Mouse (Mus musculus) regulatory T cell (primary cell): Measurements from ENCODE around the gene Lclat1.
"Not testable (repeated sequence)": the region's sequence is repeated elsewhere in the genome, so short reads cannot be mapped to it uniquely, and the experiment has no call there.

Experiments
- in situ Hi-C: fragments of 300-600 bp; cut with MboI, MseI; formaldehyde crosslinking; loops from one replicate; pipeline ENCODE4 v1.15.1; 2025; ENCODE audit warnings: high pct_unique_total_duplicates

The Lclat1 gene

DNA sequence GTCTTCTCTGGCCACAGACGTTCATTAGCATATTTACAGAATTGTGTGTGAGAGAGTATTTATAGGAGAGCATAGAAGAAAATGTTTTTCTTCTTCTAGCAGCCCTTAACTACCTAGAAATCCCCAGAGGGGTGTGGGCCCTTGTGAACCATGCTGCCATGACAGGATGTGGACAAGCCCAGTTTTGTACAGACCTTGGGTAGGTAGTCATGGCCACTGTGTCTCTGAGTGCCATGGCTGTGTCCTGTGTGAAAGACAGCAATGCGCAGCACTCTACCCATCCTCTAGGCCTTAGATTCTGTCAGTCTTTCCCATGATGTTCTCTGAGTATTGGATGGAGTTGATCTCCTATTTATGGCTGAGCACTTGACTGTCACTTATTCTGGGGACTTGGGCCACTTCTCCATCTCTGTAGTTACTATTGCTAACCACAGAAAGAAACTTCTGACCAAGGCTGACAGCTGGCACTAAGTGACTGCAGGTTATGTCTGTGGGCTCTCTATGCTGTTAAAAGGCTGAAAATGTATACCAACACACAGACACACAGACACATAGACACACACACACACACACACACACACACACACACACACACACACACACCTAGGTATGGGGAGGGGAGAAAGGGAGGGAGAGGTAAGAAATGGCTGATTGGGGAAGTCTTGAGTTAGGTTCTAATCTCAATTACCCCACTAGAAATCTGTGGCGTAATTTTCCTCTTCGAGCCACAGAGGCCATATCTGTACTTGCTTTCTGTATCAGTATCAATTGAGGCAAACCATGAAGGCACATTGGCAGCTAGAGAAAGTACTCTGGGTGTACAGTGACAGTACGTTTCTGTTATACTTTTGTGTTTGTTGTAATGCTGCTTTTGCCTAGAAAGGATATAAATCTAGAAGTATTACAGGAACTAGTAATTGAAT lies 29.0 kb downstream of the Lclat1 start:
- in situ Hi-C loops = no loop called here

DNA sequence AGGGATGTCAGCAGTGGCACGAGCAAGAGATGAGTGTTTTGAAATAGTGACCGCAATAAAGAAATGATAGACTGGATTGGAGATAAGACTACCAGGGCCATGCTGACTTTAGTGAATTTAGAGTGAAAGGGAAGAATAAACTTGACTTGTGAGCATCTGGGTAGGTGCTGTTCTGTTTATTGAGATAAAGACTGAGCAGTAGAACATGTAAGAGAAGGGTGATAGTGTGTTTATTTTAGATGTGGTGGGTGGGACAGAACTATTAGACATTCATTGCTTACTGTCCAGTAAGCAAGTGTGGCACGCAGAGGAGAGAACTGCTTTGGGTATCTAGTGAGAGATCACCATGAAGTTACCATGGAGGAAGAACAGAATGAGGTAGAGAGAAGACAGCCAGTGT lies 30.4 kb downstream of the Lclat1 start:
- in situ Hi-C loops = no loop called here

- in situ Hi-C loops = no loop called here
These were observed 34.2 kb downstream of the Lclat1 start for GRCm38 (mm10) chr17:73142029-73142428.

DNA sequence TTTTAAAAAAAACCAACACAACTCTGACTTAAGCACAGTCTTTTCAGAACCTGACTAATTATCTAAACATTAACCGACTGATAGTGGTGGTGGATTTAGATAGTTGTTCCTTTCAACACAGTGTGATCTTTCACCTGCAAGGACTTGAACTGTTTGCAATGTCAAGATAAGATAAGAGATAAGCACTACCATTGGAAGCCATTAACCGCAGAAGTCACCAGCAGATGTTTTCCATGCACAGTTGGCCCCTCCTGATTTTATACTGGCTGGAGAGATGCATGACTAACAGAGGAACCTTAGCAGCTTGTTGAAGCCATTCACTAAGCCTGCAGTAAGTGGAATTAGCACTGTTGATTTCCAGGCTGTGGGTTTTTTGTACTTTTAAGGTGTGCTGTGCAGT lies 34.7 kb downstream of the Lclat1 start:
- in situ Hi-C loops = no loop called here

GRCm38 (mm10) chr17:73145426-73145825 lies 37.6 kb downstream of the Lclat1 start:
- in situ Hi-C loops = no loop called here

- in situ Hi-C loops = no loop called here
These were observed 40.8 kb downstream of the Lclat1 start for GRCm38 (mm10) chr17:73148607-73149006.

GRCm38 (mm10) chr17:73152790-73153525 lies 45.2 kb downstream of the Lclat1 start:
- in situ Hi-C loops = not testable (repeated sequence)

DNA sequence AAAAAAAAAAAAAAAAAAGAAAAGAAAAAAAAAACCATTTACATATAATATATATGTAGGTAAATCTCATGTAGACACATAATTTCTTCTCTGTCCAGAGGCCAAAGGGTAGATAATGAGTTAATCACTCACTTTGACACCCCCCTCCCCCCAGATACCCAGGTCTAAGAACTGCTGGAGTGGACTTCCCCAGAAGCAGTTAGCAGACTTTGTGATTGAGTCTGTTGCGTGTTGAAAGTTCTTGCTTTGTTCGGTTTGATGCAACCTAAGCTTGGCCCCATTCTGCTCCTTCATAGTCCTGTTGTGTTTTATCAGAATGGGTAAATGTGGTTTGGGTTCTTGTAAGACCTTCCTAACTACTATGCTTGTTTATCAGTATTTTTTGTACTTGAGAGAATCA lies 45.9 kb downstream of the Lclat1 start:
- in situ Hi-C loops = no loop called here

GRCm38 (mm10) chr17:73156606-73157005 lies 48.8 kb downstream of the Lclat1 start:
- in situ Hi-C loops = no loop called here

GRCm38 (mm10) chr17:73161795-73162194 lies 54.0 kb downstream of the Lclat1 start:
- in situ Hi-C loops = loop anchor here (5.0 kb wide), 1 partner anchor 49 kb away; no protein-coding TSS in a partner anchor

- in situ Hi-C loops = loop anchor here (5.0 kb wide), 1 partner anchor 50 kb away; no protein-coding TSS in a partner anchor
These were observed 54.8 kb downstream of the Lclat1 start for GRCm38 (mm10) chr17:73162445-73163208.

- in situ Hi-C loops = loop anchor here (5.0 kb wide), 1 partner anchor 51 kb away; no protein-coding TSS in a partner anchor
These were observed 55.8 kb downstream of the Lclat1 start for GRCm38 (mm10) chr17:73163597-73163996.

DNA sequence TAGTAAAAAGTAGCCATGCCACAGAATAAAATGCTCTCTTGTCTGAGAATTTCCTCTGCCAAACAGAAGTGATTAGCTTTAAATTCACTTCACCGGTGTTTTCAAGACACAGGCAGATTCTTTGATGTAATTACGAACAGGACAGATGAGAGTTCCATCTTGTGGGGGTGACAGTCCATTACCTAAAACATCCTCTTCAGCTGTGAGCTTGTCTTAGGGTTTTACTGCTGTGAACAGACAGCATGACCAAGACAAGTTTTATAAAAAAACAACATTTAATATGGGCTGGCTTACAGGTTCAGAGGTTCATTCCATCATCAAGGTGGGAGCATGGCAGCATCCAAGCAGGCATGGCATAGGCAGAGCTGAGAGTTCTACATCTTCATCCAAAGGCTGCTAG lies 56.3 kb downstream of the Lclat1 start:
- in situ Hi-C loops = loop anchor here (5.0 kb wide), 1 partner anchor 52 kb away; no protein-coding TSS in a partner anchor

- in situ Hi-C loops = no loop called here
These were observed 61.7 kb downstream of the Lclat1 start for GRCm38 (mm10) chr17:73169461-73169860.

- in situ Hi-C loops = no loop called here
These were observed 62.4 kb downstream of the Lclat1 start for GRCm38 (mm10) chr17:73170141-73170540.

GRCm38 (mm10) chr17:73174083-73174562 lies 66.3 kb downstream of the Lclat1 start:
- in situ Hi-C loops = no loop called here

GRCm38 (mm10) chr17:73175720-73176119 lies 67.9 kb downstream of the Lclat1 start:
- in situ Hi-C loops = no loop called here

- in situ Hi-C loops = no loop called here
These were observed 69.3 kb downstream of the Lclat1 start for GRCm38 (mm10) chr17:73177079-73177478.

DNA sequence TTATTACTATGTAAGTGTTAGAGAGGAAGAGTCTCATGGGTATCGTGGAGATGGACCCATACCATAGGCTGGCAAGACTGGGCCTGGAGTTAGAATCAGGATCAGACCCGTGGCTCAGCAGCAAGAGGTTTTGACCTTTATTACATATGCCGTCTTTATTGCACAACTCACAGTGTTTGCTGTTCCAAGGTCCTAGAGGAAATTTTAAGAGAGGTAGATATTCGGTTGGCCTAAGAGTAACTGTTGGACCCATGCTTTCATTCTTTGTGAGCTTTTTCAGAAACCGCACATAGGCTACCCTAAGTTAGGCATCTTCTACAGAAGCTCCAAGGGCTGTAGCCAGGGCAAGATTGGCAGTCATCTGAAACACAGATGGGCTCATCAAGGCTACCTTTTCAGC lies 79.1 kb downstream of the Lclat1 start:
- in situ Hi-C loops = no loop called here

DNA sequence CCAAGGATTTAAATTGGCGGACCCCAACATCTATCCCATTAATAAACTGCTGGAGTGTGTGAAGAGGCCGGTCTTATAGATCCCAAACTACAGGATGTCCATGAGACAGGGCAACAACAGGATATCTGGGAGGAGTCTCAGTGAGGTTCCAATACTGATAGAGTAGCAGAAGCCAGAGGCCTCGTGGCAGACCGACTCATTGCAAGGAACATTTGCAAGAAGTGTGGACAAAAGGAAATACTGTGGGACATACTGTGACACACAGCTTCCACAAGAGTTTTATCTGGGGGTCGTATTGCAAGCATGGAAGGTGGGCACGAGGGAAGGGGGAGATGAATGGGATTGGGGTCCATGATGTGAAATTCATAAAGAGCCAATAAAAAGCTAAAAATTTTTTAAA lies 86.4 kb downstream of the Lclat1 start:
- in situ Hi-C loops = no loop called here

- in situ Hi-C loops = no loop called here
These were observed 86.8 kb downstream of the Lclat1 start for GRCm38 (mm10) chr17:73194575-73194974.
